Mouse (Mus musculus) embryonic fibroblast, embryonic 13.5 days (primary cell): ENCODE measurements around the gene Tenm2.

Experiments used
- CTCF ChIP-seq: IDR thresholded peaks from 2 replicates; pipeline ENCODE4 v1.5.1; 2011; ENCODE audit warnings: mild to moderate bottlenecking, control low read depth, low read length, moderate library complexity, borderline replicate concordance; ENCODE audit not compliant: insufficient read depth
- POLR2A ChIP-seq: IDR thresholded peaks from 2 replicates; pipeline ENCODE4 v1.6.1; 2011; ENCODE audit warnings: low read depth, mild to moderate bottlenecking, control low read depth, low read length, moderate library complexity

DNA sequence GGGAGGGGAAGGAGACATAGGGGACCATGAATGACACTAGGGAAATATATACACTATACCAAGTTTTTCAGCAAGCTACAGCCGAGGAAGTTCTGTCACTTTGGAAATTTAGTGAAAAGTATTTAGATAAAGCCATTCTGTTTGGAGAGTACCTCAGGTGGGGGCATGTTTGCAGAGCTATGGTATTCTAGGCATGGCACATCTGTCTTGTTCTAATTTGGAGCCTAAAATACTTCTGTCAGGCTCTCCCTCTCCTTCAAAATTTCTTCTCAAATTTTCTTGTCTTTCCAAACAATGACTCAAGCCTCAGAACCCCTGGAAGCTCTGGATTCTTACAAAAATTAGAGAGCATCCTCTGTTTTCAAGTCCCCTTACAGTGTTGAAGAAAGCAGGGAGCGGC is 13.0 kb downstream of the Tenm2 start:
- TF ChIP-seq POLR2A (no peak), CTCF (no peak)
